ENCODE assay signal across 21 mouse cellular contexts in the genomic region with DNA sequence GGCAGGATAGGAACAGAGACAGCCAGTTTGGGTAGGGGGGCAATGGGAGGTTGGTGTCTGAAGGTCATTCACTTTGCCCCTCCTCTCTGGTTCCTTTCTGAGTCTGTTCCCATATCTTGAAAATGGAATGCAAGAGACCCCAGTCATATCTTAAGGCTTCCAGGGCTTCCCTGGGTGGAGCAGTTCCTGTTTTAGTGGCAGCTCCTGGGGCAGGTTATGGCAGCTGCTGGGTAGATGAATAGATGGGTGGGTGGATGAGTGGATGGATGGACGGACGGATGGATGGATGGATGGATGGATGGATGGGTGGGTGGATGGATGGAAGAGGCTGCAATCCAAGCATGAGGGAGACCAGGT. TPM values are rescaled to one million over a fixed set of nuclear protein-coding genes. Genes with fewer than 3 reads are reported as not detected.
DNase-seq lines count a peak whose midpoint lies in the region; ATAC-seq lines count a peak whose summit lies in the region.
"Had no signal": no experiment of that assay in that cellular context is flagged by ENCODE, and none has a peak within 500 bp of the region (broad histone marks: within the 10 kb centered on the region; RNA-seq: fewer than 3 reads in every experiment).

No protein-coding gene starts in this region.

- H3K27ac ChIP-seq in heart, embryonic 11.5 days (ENCODE audit: low read depth, low read length), result peak overlapping the region; percentile 57; the same call in 1 of the 2 replicates
- H3K27ac ChIP-seq in heart, embryonic 15.5 days, result no peak overlapping the region
- no peak overlapping the region for H3K27ac ChIP-seq in neural tube, embryonic 12.5 days
- no peak overlapping the region for H3K27ac ChIP-seq in limb, embryonic 13.5 days
- H3K27ac ChIP-seq: hindbrain, embryonic 15.5 days had no signal

- H3K4me3 ChIP-seq in heart, embryonic 11.5 days (ENCODE audit: low read depth, low read length), result no peak overlapping the region
- H3K4me3 ChIP-seq in heart, embryonic 15.5 days, result no peak overlapping the region
- H3K4me3 ChIP-seq in neural tube, embryonic 12.5 days, result no peak overlapping the region
- H3K4me3 ChIP-seq in limb, embryonic 13.5 days, result no peak overlapping the region
- H3K4me3 ChIP-seq: embryonic facial prominence, embryonic 10.5 days; forebrain, embryonic 13.5 days; hindbrain, embryonic 10.5 days; hindbrain, embryonic 15.5 days had no signal

- H3K9ac ChIP-seq in heart, embryonic 11.5 days (ENCODE audit: low read depth, low read length), result no peak overlapping the region
- no peak overlapping the region for H3K9ac ChIP-seq in heart, embryonic 15.5 days
- no peak overlapping the region for H3K9ac ChIP-seq in neural tube, embryonic 12.5 days
- H3K9ac ChIP-seq in limb, embryonic 13.5 days, result 0 out of 2 replicates have a peak overlapping the region, but pooled peaks have one; percentile 0
- H3K9ac ChIP-seq: forebrain, embryonic 13.5 days; forebrain, postnatal 0 days; hindbrain, embryonic 15.5 days had no signal

- no peaks in the 10 kb centered on the region for H3K9me3 ChIP-seq in heart, embryonic 11.5 days (replicated peaks; ENCODE audit: control insufficient read depth, low read length)
- no peaks in the 10 kb centered on the region for H3K9me3 ChIP-seq in heart, embryonic 15.5 days (replicated peaks)
- no peaks in the 10 kb centered on the region for H3K9me3 ChIP-seq in neural tube, embryonic 12.5 days
- H3K9me3 ChIP-seq in limb, embryonic 13.5 days, result no peaks in the 10 kb centered on the region
- H3K9me3 ChIP-seq: embryonic facial prominence, embryonic 10.5 days; forebrain, embryonic 13.5 days; hindbrain, embryonic 10.5 days; hindbrain, embryonic 15.5 days had no signal

- DNase-seq in heart, postnatal 25 days (ENCODE audit: low spot score), result no peak
- DNase-seq in heart, adult 11 months, result no peak
- no peak for DNase-seq in neural tube, embryonic 10.5 days (ENCODE audit: extremely low spot score, low spot score)
- DNase-seq in urinary bladder, adult 2 months (ENCODE audit: low spot score), result no peak
- DNase-seq: adrenal gland, adult 2 months; adrenal gland, postnatal 25 days; cerebellum, adult 18-20 months; cerebellum, adult 9-11 months; cerebellum, postnatal 36 days; gastrocnemius, postnatal 25 days had no signal

- peaks cover 40% of the 10 kb centered on the region for H3K4me1 ChIP-seq in heart, embryonic 11.5 days (ENCODE audit: control insufficient read depth, insufficient read depth, low read length)
- peaks cover 52% of the 10 kb centered on the region for H3K4me1 ChIP-seq in heart, embryonic 15.5 days (replicated peaks)
- peaks cover 43% of the 10 kb centered on the region for H3K4me1 ChIP-seq in neural tube, embryonic 12.5 days
- peaks cover 80% of the 10 kb centered on the region for H3K4me1 ChIP-seq in limb, embryonic 13.5 days

- intact Hi-C loops in heart, postnatal 25 days (cut with DNase I), result no loop called here

- no peaks in the 10 kb centered on the region for H3K36me3 ChIP-seq in heart, embryonic 11.5 days (ENCODE audit: control insufficient read depth, insufficient read depth, low read length)
- no peaks in the 10 kb centered on the region for H3K36me3 ChIP-seq in heart, embryonic 15.5 days
- H3K36me3 ChIP-seq in neural tube, embryonic 12.5 days, result no peaks in the 10 kb centered on the region
- H3K36me3 ChIP-seq in limb, embryonic 13.5 days, result no peaks in the 10 kb centered on the region
- H3K36me3 ChIP-seq: embryonic facial prominence, embryonic 10.5 days; hindbrain, embryonic 10.5 days; hindbrain, embryonic 15.5 days had no signal

- 64% methylated on average over 2 of the region's 2 CpGs for WGBS in heart, embryonic 11.5 days (ENCODE audit: insufficient replicate concordance)
- WGBS in heart, embryonic 15.5 days, result 63% methylated on average over 2 of the region's 2 CpGs
- 88% methylated on average over 2 of the region's 2 CpGs for WGBS in neural tube, embryonic 12.5 days
- WGBS in limb, embryonic 13.5 days, result 100% methylated on average over 2 of the region's 2 CpGs

- H3K27me3 ChIP-seq in heart, embryonic 11.5 days (ENCODE audit: control insufficient read depth, insufficient read depth, low read length), result 0 out of 2 replicates have a peak, but pooled peaks cover 3% of the 10 kb centered on the region
- H3K27me3 ChIP-seq in heart, embryonic 15.5 days, result no peaks in the 10 kb centered on the region
- H3K27me3 ChIP-seq in neural tube, embryonic 12.5 days (replicated peaks), result no peaks in the 10 kb centered on the region
- H3K27me3 ChIP-seq in limb, embryonic 13.5 days, result peaks cover 48% of the 10 kb centered on the region
- H3K27me3 ChIP-seq: forebrain, embryonic 13.5 days had no signal

- ATAC-seq in heart, embryonic 11.5 days (replicated peaks; ENCODE audit: insufficient number of reproducible peaks, low FRiP score, low TSS enrichment), result no peak
- no peak for ATAC-seq in heart, embryonic 15.5 days (replicated peaks; ENCODE audit: insufficient number of reproducible peaks, insufficient read depth, low FRiP score, low read depth)
- ATAC-seq in neural tube, embryonic 12.5 days (ENCODE audit: low FRiP score, low read depth), result no peak
- ATAC-seq in limb, embryonic 13.5 days (ENCODE audit: low FRiP score, low read depth), result no peak
- ATAC-seq: inflammation-experienced regulatory T-cells, adult 6 months had no signal

- peak overlapping the region; percentile 32 for H3K4me2 ChIP-seq in heart, embryonic 11.5 days
- H3K4me2 ChIP-seq in heart, embryonic 15.5 days, result peak overlapping the region; percentile 2; the same call in 1 of the 2 replicates
- H3K4me2 ChIP-seq in neural tube, embryonic 12.5 days (replicated peaks), result peak overlapping the region; percentile 27; the same call in 1 of the 2 replicates
- H3K4me2 ChIP-seq in limb, embryonic 13.5 days (replicated peaks), result no peak overlapping the region
- H3K4me2 ChIP-seq: forebrain, embryonic 13.5 days; hindbrain, embryonic 15.5 days had no signal

RNA-seq across cellular contexts. Expression of a gene that starts 32.9 kb away (rescaled TPM):
- 24.5 and 24.7 TPM in 2 replicates for polyA plus RNA-seq in heart, embryonic 11.5 days (2014; fragmentation: Nextera tagmentation; extraction: Ambion mirVana)
- 1 to 10 TPM; 4.1 to 4.6 TPM for total RNA-seq in heart, postnatal 25 days (2021)
- 7.0 and 12.5 TPM in 2 replicates for polyA plus RNA-seq in heart, embryonic 15.5 days (2015; fragmentation: Nextera tagmentation; extraction: Ambion mirVana)
- 7.2 and 9.4 TPM in 2 replicates for polyA plus RNA-seq in neural tube, embryonic 12.5 days (2016; fragmentation: Nextera tagmentation; extraction: Ambion mirVana)
- 37.2 and 38.3 TPM in 2 replicates for polyA plus RNA-seq in limb, embryonic 13.5 days (2015; fragmentation: Nextera tagmentation; extraction: Ambion mirVana)
- 13.3 and 13.8 TPM in 2 replicates for polyA plus RNA-seq in urinary bladder, adult 2 months (2012; rRNA removed)
- total RNA-seq: granulocyte monocyte progenitor cell, adult 5-6 weeks had no signal
- polyA plus RNA-seq: inflammation-experienced regulatory T-cells, adult 6 months had no signal
